Mouse (Mus musculus) frontal cortex, adult 2 months (tissue): ENCODE results near the gene Etfdh. TPM values are rescaled to one million over a fixed set of nuclear protein-coding genes. Genes with fewer than 3 reads are reported as not detected.
"Not testable (repeated sequence)": the region's sequence is repeated elsewhere in the genome, so short reads cannot be mapped to it uniquely, and the experiment has no call there.

ENCODE experiments used
- DNase-seq, 2 experiments: peaks; one replicate each; pipeline ENCODE4 v3.0.0; 2022; ENCODE audit warnings: low spot score in 1 of 2; ENCODE audit errors: extremely low spot score in 1 of 2
- polyA plus RNA-seq: library from polyadenylated mRNA; depleted of rRNA; stranded (reverse); fragments of >200 nt; gene quantifications from 2 replicates; pipeline ENCODE4 v1.2.3, GENCODE M21; 2012

Gene Etfdh
- polyA plus RNA-seq, 1 experiment, result 29.2 TPM

DNA sequence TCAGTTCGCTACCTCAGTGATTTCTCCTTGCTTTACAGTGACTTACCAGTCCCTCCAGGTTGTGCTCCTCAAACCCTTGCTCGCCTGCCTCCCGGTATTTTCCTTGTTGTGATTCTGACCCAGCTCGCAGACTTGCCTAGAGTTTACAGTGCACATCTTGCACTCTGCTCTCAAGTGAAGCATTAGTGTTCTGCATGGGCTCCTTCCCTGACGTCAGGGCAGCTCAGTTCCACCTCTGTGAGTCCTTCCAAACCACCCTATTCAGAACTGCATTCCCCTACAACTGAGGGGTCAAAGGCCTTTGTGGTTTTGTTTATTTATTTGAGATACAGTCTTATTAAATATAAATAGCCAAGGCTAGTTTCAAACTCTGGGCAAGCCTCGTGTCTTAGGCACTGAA lies 51.1 kb downstream of the Etfdh start:
- DNase-seq, result no peak

DNA sequence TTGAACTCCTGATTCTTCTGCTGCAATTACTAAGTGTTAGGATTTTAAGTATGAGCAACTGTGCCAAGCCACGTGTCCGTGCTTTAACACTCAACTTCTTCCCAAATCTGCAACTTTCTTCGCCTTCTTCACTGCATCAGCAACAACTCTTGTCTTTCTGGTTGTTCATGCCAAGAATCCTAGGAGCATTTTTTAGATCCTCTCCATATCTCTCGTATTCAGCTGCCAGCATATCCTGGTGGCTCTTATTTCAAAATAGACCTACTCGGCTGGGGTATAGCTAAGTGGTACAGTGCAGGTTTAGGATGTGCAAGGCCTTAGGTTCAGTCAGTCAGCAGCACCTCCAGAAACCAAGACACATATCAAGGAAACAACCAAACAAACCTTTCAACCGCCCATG lies 51.7 kb downstream of the Etfdh start:
- DNase-seq, result peak in 1 of 2 experiments; percentile 40

DNA sequence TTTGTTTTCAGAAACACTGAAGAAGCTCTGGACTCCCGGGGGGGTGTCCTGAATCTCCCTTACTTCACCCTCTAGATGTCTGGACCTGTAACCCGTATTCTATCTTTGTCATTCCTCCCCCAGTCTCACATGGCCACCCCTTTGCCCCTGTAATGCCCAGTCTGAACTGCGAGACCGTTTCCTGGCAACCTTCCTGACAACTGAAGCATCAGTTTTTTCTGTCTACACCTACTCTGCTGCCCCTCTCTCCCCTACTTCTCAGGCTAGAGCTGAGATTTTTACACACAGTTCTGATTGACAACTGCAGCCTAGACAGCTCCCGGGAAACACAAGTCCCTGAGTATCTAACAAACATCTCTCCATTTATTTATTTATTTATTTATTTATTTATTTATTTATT lies 52.4 kb downstream of the Etfdh start:
- no peak for DNase-seq

DNA sequence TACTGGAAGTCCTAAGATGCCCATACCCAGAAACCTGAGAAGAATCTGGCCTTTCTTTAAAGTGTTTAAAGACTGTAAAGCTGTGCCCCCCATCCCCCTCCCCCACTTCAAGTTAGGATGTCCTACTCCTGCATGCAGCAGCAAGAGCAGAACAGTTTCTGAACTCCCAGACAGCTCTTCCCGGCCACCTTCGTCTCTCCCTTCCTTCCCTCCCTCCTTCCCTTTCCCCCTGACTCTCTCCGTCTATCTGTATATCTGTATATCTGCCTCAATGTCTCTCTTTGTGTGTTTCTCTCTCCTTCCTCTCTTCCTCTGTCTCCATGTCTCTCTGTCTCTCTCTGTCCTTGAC lies 52.9 kb downstream of the Etfdh start:
- no peak for DNase-seq

DNA sequence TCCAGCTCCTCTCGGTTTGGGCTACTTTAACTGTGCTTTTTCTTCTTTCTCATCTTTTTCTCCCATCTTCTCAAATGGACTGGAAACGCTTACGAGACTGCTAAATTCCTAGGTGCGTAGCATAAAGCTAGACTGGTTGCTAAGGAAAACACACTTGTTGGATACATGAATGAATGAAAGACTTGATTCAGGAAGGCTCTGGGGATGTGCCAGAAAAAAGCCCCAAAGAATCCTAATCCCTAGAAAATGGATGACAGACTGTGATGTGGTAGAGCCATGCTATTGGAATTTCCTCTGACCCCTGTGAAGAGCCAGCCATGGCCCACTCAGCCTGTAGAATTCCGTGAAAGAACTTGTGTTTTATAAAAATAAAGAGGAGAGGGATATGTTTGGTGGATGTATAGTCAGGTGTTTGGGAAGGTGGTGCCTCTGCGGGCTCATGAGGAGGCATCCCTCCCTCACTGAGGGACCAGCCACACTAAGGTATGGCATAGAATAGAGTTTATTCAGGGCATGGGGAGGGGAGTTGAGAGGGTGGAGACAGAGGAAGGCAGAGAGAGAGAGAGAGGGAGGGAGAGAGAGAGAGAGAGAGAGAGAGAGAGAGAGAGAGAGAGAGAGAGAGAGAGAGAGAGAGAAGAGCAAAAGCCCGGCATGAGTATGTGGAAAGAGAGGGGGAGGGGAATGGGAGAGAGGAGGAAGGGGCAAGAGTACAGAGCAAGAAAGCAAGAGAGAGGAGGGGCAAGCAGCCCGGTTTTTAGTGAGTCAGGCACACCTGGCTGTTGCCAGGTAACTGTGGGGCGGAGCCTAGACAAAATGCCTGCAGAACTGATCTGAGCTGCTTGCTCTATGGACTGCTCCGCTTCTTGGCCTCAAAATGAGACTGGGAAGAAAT lies 53.5 kb downstream of the Etfdh start:
- DNase-seq, result no peak

DNA sequence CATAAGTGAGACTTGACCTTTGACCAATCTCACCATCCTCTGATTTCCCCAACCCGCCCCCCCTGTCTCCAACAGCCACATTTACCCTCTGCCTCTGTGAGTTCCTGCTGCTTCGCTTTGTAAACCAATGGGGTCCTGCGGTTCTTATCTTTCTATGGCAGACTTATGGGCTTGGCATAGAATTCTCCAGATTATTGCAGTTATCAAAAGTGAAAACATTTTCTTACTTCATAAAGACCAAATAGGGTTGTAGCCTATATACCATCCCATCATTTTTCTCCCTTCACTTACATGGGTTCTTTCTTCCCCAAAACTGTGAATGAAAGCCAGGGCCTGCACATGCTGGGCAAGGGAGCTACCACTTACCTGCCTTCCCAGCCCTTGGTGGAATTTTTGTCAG lies 55.0 kb downstream of the Etfdh start:
- no peak for DNase-seq

DNA sequence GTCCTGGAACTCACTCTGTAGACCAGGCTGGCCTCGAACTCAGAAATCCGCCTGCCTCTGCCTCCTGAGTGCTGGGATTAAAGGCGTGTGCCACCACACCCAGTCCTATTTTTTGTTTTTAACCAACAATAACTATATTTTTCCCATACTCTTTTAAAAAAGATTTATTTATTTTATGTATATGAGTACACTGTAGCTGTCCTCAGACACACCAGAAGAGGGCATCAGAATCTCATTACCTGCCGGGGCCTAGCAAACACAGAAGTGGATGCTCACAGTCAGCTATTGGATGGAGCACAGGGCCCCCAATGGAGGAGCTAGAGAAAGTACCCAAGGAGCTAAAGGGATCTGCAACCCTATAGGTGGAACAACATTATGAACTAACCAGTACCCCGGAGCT lies 55.9 kb downstream of the Etfdh start:
- not testable (repeated sequence) for DNase-seq

DNA sequence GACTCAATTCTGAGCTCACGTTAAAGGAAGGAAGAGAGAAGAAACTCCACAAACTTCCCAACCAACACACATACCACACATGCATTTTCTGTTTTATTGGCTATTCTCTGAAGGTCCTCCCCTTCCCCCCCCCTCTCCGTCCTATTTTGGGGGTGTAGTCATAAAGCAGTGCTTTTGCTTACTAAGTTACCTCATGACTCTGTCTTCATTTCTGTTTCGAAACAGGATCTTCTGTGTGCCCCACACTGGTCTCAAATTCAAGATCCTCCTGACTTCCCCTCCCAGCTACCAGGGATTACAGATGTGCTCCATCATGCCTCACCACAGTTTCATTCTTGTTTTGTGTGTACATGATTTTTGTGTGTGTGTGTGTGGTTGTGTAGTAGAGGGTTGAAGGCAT lies 56.9 kb downstream of the Etfdh start:
- DNase-seq, result no peak

DNA sequence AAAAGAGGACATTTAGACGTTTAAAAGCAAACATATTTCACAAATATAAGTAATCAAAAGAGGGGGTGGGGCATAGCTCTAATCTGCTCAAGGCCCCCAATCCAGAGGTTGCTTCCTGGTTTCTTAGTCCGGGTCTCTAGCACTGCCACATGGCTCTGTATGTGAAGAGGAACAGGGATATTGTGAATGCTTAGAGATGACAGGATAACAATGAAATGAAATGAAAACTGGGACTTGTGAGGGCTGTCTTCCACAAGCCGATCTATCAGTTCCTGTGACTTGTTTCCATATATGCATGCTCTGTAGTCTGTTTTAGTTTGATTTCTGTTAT lies 60.0 kb downstream of the Etfdh start:
- no peak for DNase-seq

DNA sequence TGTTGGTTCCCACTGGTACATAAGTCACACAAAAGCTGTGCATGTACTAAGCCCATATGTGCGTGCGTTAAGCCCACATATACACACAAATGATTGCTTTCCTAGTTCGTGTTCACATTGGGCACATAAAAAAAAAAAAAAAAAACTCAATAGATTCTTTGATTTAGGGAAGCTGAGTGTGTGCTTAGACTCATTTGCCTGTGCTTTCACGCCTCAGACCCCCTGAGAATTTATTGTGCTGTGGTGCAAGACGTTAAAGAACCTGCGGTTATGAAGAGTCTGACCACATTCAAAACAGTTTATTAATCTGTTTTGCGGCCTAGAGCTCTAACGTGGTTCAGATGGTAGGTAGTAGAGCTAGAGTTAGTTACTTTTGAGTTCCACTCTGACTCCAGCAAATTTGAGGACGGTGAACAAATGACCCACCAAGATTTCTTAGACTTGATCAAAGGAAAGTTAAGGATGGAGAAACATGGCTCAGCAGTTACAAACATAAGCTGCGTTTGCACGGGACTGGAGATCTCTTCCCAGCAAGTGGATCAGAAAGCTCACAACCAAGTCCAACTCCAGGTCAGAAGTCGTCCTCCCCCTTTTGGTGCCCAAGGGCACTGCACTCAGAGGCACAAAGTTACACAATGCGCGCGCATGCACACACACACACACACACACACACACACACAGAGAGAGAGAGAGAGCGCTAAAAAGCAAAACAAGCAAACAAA lies 60.5 kb downstream of the Etfdh start:
- DNase-seq, result no peak

DNA sequence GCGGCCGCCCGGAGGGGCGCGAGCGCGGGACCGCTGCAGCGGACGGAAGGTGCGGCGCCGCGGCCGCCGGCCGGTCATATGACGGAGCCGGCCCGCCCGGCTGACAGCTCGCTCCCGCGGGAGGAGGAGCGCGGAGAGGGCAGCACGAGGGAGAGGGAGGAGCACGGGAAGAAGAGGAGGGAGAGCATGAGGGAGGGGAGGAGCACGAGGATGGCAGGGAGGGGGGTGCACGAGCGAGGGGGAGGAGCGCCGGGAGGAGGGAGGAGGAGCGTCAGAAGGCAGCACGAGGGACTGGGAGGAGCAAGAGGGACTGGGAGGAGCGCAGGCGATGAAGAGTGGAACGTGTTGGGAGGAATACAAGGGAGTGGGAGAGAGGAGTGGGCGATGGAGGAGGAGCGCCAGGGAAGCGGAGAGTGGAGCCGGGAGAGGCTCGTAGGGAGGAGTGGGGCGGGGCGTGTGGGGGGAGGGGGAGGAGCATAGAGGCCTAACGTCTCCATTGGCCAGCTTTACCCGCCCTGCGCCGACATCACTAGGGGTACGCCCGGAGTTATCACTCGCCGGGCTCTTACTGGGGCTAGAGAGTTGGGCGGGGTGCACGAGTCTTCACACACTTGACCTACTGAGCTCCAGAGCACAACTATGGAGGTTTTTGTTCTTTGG lies 61.5 kb downstream of the Etfdh start, which contains the start of gene Fnip2:
Fnip2 (minus strand) TSS at position 94 of the 660 bp plus-strand sequence.
- peak; percentile 81 to 84 for DNase-seq

DNA sequence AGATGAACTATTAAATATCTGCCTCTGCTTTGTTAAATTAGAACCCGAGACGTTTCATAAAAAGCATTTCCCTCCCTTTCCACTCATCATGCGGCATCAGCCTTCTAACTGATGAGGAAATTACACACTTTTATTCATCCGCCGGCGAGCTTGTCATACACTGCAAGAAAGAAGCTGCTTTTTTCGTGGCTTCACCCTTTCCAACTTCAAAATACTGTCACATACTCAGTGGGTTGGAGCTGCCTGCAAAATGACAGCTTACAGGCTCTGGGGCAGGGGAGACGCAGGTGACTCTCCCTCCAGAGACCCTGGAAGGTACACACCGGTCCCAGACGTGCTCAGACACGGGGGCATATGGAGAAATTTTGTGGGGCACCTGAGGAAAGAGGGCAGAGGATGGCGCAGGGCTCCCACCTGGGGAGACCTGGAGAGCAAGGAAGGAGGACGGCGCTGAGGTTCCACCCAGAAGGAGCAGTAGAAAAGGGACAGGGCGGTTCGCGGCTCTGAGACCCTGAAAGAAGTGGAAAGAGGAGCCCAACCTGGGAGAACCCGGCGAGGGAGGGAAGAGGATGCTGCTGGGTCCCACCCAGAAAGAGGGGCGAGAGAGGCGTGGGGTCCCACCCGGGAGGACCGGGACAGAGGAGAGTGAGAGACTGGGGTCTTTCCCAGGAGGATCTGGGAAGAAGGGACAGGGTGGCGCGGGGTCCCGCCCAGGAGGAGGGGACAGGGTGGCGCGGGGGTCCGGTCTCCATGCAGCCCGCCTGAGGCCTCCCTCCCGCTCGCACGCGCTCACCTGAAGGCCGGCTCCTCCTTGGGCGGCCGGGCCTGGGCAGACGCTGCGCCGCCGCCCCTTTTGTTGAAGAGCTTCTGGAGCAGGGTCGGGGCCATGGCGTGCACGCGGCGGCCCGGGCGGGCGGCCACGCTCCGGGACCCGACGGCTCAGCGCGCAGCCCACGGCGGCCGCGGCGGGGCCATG lies 62.3 kb downstream of the Etfdh start:
- DNase-seq, result peak in 1 of 2 experiments; percentile 59

DNA sequence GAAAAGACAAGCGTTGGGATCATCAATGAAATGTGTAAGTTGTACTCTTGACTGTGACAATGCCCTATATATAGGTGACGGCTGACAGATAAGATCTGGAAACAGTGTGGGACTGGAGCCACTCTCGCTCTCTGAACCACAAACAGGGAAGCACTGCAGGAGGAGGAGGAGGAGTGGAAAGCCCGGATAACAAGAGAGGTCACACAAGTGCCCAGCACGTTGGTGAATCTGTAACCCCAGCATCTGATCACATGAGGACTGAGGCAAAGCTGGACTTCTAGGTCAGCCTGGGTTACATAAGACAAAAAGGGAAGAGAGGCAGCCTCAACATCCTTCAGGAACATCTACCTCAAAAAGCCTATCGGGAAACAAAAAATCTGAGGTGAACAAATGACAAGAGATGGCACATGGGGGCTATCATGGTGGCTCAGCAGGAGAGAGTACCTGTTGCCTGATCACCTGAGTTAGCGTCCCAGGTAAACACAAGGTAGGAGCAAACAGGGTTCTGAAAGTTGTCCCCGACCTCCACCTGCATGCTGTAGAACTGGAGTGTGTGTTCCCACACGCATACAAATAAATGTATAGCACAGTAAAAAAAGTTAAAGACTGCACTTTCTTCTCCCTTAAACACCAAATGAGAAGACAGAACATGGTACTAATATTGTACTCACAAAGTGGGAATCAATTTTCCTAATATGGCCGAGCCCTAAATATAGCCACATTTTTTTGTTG lies 64.3 kb downstream of the Etfdh start:
- DNase-seq, result no peak

DNA sequence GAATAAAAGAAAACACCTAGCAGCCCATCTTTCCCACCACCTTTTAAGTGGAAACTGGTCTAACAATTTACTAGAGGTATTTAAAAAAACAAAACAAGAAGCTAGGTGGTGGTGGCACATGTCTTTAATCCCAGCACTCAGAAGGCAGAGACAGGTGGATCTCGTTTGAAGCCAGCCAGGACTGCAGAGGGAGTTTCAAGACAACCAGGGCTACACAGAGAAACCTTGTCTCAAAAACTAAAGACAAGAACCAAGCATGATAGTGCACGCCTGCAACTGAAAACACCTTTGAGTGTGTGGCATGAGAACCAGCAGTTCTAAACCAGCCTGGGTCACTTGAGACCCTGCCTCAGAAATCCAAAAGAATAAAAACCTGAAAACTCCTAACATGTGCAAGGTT lies 65.8 kb downstream of the Etfdh start:
- no peak for DNase-seq

DNA sequence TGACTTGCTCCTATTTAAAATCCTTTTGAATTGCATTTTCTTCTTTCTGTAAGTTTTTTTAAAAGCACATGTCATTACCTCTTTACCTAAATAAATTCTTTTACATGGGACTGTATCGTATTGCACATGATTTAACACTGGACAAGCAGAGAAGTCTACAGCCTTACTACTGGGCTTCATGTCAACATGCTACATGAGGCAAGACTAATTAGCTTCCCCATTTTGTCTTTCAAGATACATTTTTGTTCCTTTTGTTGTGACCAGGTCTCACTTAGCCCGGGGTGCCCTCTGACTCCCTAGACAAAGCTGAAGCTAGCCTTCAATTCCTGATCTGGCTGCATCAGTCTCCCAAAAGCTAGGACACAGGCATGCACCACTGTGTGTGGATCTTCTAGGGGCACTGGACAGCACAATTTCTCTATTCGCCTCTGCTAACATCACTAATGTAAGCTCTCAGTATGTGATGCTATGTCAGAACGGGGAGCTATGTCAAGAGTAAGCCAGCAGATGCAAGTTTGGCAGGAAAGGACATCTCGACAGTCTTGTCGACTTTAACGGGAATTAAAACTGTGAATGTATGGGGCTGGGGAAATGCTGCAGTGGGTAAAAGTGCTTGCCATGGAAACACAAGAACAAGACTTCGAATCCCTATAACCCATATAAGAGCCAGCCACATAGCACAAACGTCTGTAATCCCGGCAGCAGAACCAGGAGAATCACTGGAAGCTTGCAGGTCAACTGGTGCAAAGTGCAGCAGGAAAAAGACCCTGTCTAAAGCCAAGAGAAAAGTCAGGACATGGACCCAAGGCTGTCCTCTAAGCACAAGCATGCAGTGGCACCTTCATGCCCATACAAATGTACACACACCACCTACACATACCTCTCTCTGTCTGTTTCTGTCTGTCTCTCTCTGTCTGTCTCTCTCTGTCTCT lies 67.2 kb downstream of the Etfdh start:
- DNase-seq, result no peak

DNA sequence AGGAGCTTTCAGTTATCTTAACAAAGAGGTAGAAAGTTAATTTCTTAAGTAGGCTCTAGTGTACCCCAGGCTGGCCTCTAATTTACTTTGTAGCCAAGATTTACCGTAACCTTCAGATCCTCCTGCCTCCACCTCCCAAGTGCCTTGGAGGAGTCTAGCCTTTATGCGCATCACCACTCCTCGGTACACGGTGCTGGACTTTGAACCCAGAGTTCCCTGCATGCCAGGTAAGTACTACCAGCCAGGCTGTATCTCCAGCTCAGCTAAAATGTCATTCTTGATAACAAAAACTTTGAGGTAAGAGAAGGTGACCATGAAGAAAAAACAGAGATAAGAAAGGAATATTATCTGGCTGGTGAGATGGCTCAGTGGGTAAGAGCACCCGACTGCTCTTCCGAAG lies 68.7 kb downstream of the Etfdh start:
- DNase-seq, result no peak

DNA sequence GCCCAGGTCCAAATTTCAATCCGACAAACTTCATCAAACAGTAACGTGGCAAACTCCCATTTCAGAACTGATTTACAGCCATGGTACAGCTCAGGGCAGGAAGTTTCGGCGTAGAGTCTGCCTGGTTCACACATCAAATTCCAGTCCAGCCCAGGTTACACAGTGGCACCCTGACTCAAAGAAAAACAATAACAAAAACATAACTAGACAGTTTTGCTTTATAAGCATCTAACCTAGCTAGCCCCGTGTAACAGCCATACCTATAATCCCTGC lies 69.6 kb downstream of the Etfdh start:
- no peak for DNase-seq

DNA sequence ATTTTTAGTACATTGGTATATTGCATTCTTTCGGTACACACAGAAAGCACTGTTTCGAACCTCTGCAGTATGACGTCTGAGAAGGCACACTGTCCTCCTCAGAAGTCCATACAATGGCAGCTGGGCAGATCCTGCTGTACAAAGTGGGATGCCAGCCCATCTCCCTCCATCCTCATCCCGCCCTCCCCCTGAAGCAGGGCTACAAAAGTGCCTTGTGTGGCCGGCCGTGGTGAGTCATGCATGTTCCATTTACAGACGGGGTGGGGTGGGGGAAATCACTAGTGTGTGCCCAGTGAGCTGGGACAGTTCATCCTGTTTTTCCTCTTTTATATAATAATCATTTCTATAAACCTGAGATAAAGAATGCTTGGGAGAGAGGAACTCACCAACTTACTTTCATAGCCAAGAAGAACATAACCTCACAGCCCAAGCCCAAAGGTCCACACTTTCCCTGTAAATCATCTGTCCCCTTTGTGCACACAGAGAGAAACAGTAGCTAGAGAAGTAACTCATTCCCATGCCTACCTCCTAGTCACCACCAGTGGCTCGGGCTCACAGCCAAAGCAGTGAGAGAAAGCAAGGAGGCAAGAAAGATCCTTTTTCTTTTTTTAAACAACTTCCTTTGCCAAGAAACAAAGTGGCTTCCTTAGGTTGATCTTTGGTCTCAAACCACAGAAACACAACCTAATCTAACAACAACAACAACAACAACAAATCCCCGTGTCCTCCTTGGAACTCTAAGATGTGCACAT lies 70.1 kb downstream of the Etfdh start:
- DNase-seq, result peak in 1 of 2 experiments; percentile 74
